Mouse (Mus musculus) cerebellum, adult 2 months (tissue): ENCODE results near the gene Slc13a2. TPM values are rescaled to one million over a fixed set of nuclear protein-coding genes. Genes with fewer than 3 reads are reported as not detected.

Experiments
- DNase-seq, 2 experiments: peaks; one replicate each; pipeline ENCODE4 v3.0.0; 2021
- H3K27ac ChIP-seq: fragments of 200-500 bp; 2 replicates; pipeline ENCODE4 v1.5.1; 2012; ENCODE audit warnings: low read length, control low read depth, inconsistent platforms; ENCODE audit not compliant: insufficient read depth
- H3K27me3 ChIP-seq: fragments of 200-500 bp; 2 replicates; pipeline ENCODE4 v1.6.1; 2012; ENCODE audit warnings: inconsistent platforms, mild to moderate bottlenecking, low read length, moderate library complexity; ENCODE audit not compliant: control insufficient read depth, insufficient read depth
- H3K4me1 ChIP-seq: fragments of 200-500 bp; 2 replicates; pipeline ENCODE4 v1.6.1; 2011; ENCODE audit warnings: low read length; ENCODE audit not compliant: control insufficient read depth, insufficient read depth
- H3K4me3 ChIP-seq: fragments of 200-500 bp; replicated peaks from 2 replicates; pipeline ENCODE3; 2011; ENCODE audit warnings: mild to moderate bottlenecking, low read depth, low read length, control low read depth; ENCODE audit not compliant: insufficient read depth
- CTCF ChIP-seq: fragments of 200-500 bp; IDR thresholded peaks from 2 replicates; pipeline ENCODE4 v1.5.1; 2011; ENCODE audit warnings: low read depth, mild to moderate bottlenecking, control low read depth, low read length, moderate library complexity, borderline replicate concordance; ENCODE audit not compliant: insufficient read depth
- POLR2A ChIP-seq: fragments of 200-500 bp; IDR thresholded peaks from 2 replicates; pipeline ENCODE4 v1.6.1; 2011; ENCODE audit warnings: low read length, control low read depth, borderline replicate concordance; ENCODE audit not compliant: insufficient read depth
- WGBS: fragments of 180-500 bp; shearing (Covaris S2); methylation state at CpG from one replicate; pipeline ENCODE4 v1.1.7; 2018; 5-methylcytosine and 5-hydroxymethylcytosine counted together
- polyA plus RNA-seq: library from polyadenylated mRNA; depleted of rRNA; stranded (reverse); fragments of >200 nt; gene quantifications from 2 replicates; pipeline ENCODE4 v1.2.3, GENCODE M21; 2012

Slc13a2 gene
- polyA plus RNA-seq, 1 experiment, result not detected

DNA sequence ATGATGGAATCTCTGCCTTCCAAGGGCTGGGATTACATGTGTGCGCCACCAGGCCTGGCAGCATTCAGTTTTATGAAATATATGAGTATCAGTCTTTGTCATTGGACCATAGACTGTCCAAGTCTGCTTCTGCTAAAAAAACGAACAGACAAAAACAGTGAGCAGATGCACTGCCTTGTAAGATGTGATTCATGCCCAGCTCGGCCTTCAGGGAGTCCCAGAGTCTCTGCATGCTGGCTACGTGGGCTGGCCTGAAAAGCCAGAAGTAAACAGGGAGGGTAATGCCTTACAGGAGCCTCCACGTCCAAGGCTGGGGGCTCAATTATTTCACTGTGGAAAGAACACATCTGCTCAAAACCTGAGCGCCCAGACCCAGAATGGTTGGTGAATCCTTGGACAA, 9.2 kb downstream of the Slc13a2 start:
- no peak overlapping the region for H3K27ac ChIP-seq
- H3K4me1 ChIP-seq, result peaks cover 24% of the 10 kb centered on the region
- 47% methylated on average over 6 of the region's 6 CpGs for WGBS
- H3K27me3 ChIP-seq, result no peaks in the 10 kb centered on the region
- no peak for DNase-seq
- no peak overlapping the region for H3K4me3 ChIP-seq
- no peak for TF ChIP-seq POLR2A
- no peak for TF ChIP-seq CTCF

DNA sequence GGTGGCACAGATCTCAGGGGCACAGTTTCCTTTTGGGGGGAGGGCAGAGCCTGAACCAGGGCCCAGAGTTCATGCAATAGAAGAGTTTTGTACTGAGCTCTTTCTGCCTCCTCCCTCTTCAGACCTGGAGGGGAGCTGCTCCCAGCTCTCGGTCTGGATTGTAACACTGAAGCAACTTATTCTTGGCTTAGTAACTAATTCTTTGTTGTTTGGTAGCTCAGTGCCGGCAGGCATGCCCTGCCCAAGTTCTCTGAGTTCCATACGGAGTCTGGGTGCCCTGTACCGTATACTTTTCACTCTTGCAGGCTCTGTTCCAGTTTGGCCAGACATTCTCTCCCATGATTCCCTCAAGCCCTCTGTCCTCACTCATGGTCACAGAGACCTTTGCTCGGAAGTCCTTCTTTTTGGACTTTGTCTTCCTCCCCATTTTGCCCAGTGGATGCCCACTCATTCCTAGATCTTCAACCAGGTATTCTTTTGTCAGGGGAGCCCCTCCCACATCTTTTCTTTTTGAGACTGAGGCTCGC, 9.6 kb downstream of the Slc13a2 start:
- Histone ChIP-seq H3K27me3 (no peaks in the 10 kb centered on the region), H3K4me1 (peaks cover 24% of the 10 kb centered on the region), H3K27ac (no peak overlapping the region; the same call in 1 of the 2 replicates), H3K4me3 (no peak overlapping the region)
- TF ChIP-seq CTCF, result no peak
- no peak for DNase-seq
- WGBS, result 64% methylated on average over 6 of the region's 6 CpGs

DNA sequence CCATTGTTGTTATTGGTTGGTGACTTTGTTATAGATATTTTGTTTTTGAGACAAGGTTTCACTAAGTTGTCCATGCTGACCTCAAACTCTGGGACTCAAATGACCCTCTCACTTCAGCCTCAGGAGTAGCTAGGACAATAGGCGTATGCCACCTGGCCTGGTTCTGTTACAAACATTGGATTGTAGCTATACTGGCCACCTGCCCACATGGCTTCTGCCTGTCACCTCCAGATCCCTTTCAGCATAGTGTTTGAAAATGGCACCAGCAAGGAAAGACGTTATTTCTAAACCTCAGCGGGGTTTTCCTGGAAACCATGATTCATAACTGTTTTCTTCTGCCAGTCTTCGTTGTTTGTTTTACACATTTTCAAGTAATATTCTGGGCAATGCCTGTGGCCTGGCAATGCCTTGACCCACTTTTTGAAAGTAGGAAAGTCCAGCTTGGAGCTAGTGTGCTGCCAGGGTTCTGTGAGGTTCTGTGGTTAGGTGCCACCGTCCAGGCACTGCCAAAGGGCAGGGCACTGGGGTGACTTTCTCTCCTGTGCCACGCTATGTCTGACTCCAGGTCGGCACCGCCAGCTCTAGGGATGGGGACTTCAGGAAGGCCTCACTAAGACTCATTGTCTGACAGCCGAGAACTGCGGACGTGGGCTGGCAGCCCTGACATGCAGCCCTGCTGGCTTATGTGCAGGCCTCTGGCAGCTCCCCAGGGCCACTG, 10.3 kb downstream of the Slc13a2 start:
- Histone ChIP-seq H3K4me1 (peaks cover 24% of the 10 kb centered on the region), H3K27ac (no peak overlapping the region; the same call in 1 of the 2 replicates), H3K27me3 (no peaks in the 10 kb centered on the region), H3K4me3 (no peak overlapping the region)
- TF ChIP-seq CTCF (no peak), POLR2A (no peak)
- 24% methylated on average over 11 of the region's 11 CpGs for WGBS
- DNase-seq, result peak; percentile 43 to 49

DNA sequence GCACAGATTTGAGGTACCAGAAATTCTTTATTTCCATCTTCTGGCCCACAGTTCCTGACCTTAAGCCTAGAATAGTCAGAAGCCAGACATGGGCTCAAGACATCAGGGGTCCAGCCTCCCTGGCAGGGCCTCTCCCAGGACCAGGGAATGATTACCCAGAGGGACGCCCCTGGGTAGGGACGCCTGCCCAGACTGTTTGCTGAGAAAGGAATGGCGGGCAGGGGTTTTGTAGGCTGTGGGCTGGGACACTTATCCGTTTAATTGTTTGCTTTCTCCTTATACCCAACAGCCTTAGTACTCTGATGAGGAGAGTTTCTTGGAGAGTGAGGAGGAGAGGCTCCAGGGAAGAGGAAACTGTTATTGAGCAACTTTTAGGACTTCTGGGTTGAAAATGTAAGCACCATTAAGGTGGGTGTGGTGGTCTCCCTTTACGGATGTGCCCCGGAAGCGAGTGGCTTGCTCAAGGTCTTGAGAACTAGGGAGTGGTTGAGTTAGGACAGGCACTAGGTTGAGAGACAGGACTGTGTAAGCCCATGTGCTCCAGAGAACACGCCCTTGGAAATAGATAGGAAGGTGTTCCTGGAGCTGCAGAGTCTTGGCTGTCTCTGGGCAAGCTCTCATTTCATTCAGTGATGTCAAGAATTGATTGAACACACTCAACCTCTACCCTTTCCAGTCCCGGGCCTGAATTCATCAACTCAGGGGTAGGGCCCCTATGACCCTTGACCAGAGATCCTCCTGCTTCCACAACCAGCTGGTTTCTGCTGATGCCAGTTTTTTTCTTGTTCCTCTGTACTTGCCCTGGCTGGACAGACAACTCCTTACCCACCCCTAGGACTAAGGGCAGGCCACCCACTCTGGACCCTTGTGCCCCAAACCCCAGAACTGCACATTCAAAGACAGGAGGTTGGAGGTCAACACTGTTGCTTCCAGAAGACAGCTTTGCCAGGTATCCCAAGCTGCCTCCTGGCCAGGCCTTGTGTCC, 13.5 kb downstream of the Slc13a2 start:
- WGBS, result 89% methylated on average over 9 of the region's 9 CpGs

DNA sequence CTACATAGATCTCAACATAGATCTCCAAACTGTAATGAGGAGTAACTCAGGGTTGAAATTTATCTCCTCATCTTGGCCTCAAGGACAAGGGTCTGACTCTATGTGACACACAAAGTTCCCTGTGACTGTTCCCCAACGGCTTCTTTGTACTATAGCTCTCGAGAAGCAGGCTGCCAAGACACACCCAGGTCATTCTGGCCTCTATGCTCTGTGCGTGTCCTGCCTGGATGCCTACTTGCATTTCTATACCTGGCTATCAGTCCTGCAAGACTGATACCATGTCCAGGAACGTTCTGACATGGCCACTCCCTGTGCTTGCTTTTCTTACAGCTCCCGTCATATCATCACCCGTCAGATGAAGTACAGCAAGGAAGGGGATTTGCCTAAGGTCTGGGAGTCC, 20.0 kb downstream of the Slc13a2 start:
- WGBS, result 68% methylated on average over 6 of the region's 6 CpGs
- Histone ChIP-seq H3K27ac (no peak overlapping the region), H3K27me3 (no peaks in the 10 kb centered on the region), H3K4me1 (peaks cover 3% of the 10 kb centered on the region; the same call in 1 of the 2 replicates), H3K4me3 (no peak overlapping the region)
- no peak for DNase-seq
- TF ChIP-seq POLR2A (no peak), CTCF (no peak)

More for the DNA sequence above, 13.5 kb downstream of the Slc13a2 start:
- Histone ChIP-seq H3K27ac (no peak overlapping the region), H3K4me3 (no peak overlapping the region), H3K4me1 (peaks cover 13% of the 10 kb centered on the region), H3K27me3 (no peaks in the 10 kb centered on the region)
- DNase-seq, result no peak
- no peak for TF ChIP-seq POLR2A
- no peak for TF ChIP-seq CTCF

DNA sequence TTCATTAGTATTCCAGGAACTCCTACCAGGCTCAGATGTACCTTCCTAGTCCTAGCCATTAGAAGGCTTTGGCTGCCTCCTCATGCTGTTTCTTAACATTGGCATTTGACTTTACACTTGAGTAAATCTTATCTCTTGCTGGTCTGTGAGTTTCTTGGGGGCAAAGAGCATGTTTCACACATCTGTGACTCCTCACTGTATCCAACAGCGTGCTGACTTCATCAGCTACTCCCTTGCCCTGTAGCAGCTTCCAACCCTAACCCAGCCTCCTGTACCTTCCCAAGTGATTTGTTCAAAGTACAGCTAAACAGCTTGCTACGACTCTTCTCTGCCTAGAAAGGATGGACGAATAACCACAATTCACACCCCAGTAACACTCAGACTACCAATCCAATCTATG, 20.5 kb downstream of the Slc13a2 start:
- H3K4me1 ChIP-seq, result peaks cover 3% of the 10 kb centered on the region; the same call in 1 of the 2 replicates
- 71% methylated on average over 3 of the region's 3 CpGs for WGBS

DNA sequence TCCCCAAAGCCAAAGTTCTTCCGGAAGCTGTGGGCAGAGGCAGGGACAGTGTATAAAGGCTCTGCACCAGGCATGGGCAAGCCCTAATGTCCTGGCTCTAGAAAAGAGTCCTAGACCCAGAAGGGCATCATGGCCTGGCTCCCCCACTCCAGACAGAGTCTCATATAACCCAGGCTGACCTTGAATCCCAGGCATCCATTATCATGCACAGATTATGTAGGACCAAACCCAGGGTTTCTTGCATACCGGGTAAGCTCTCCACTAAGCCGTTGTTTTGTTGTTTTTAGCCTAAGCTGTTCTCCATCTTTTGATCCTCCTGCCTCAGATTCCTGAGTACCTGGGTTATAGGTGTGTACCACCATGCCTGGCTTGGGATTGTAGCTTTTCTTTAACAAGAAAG, 21.1 kb downstream of the Slc13a2 start:
- WGBS, result 77% methylated on average over 3 of the region's 3 CpGs
- no peaks in the 10 kb centered on the region for H3K27me3 ChIP-seq
- no peak overlapping the region for H3K27ac ChIP-seq
- H3K4me1 ChIP-seq, result peaks cover 3% of the 10 kb centered on the region; the same call in 1 of the 2 replicates
- no peak overlapping the region for H3K4me3 ChIP-seq
- no peak for TF ChIP-seq CTCF
- no peak for TF ChIP-seq POLR2A
- no peak for DNase-seq

More for the DNA sequence above, 20.5 kb downstream of the Slc13a2 start:
- Histone ChIP-seq H3K27ac (no peak overlapping the region), H3K27me3 (no peaks in the 10 kb centered on the region), H3K4me3 (no peak overlapping the region)
- no peak for DNase-seq
- TF ChIP-seq POLR2A (no peak), CTCF (no peak)
